Mouse (Mus musculus) E14TG2a.4 (cell line): ENCODE results near the gene Ust.

Experiments used
- H3K27me3 ChIP-seq: 2 replicates; pipeline ENCODE4 v1.6.1; 2014; ENCODE audit warnings: low read length, control low read depth; ENCODE audit not compliant: insufficient read depth
- H3K36me3 ChIP-seq: 2 replicates; pipeline ENCODE4 v1.6.1; 2014; ENCODE audit warnings: low read length, control low read depth; ENCODE audit not compliant: insufficient read depth
- H3K4me1 ChIP-seq: replicated peaks from 2 replicates; pipeline ENCODE4 v1.6.1; 2014; ENCODE audit warnings: low read depth, low read length, control low read depth
- H3K4me3 ChIP-seq: replicated peaks from 2 replicates; pipeline ENCODE4 v1.5.1; 2014; ENCODE audit warnings: mild to moderate bottlenecking, low read length
- H3K9me3 ChIP-seq: 2 replicates; pipeline ENCODE4 v1.6.1; 2014; ENCODE audit warnings: low read length, control low read depth
- CTCF ChIP-seq: conservative IDR thresholded peaks from 2 replicates; pipeline ENCODE4 v1.5.1; 2014; ENCODE audit warnings: low read length
- NANOG ChIP-seq: IDR thresholded peaks from 2 replicates; pipeline ENCODE4 v1.6.1; 2014; ENCODE audit warnings: borderline replicate concordance, low read length, mixed read lengths
- POU5F1 ChIP-seq: IDR thresholded peaks from 2 replicates; pipeline ENCODE4 v1.6.1; 2014; ENCODE audit warnings: low read length, borderline replicate concordance

Gene Ust

DNA sequence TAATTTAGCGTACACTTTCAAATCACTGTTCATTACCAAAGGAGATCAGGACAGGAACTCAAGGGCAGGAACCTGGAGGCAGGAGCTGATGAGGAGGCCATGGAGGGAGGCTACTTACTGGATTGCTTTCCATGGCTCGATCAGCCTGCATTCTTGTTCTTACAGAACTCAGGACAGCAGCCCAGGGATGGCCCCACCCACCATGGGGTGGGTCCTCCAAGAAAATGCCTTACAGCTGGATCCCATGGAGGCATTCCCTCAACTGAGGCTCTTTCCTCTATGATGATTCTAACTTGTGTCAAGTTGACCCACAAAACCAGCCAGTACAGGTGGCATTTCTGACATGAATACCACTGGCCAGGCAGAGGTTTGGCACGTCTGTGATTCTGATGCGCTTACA is 314.9 kb downstream of the Ust start:
- H3K27me3 ChIP-seq: no peaks in the 10 kb centered on the region
- H3K36me3 ChIP-seq: no peaks in the 10 kb centered on the region
- 0 out of 2 replicates have a peak, but pooled peaks cover 5% of the 10 kb centered on the region for H3K9me3 ChIP-seq
- no peak overlapping the region for H3K4me3 ChIP-seq
- peaks cover 11% of the 10 kb centered on the region for H3K4me1 ChIP-seq
- TF ChIP-seq POU5F1 (no peak), CTCF (no peak), NANOG (no peak)

- TF ChIP-seq CTCF (no peak), POU5F1 (no peak), NANOG (no peak)
- Histone ChIP-seq H3K4me3 (no peak overlapping the region), H3K36me3 (no peaks in the 10 kb centered on the region), H3K9me3 (0 out of 2 replicates have a peak, but pooled peaks cover 5% of the 10 kb centered on the region), H3K27me3 (no peaks in the 10 kb centered on the region), H3K4me1 (peaks cover 21% of the 10 kb centered on the region)
These were observed 318.8 kb downstream of the Ust start for GRCm38 (mm10) chr10:8199816-8200215.

GRCm38 (mm10) chr10:8199026-8199756 is 319.4 kb downstream of the Ust start:
- Histone ChIP-seq H3K4me3 (no peak overlapping the region), H3K27me3 (no peaks in the 10 kb centered on the region), H3K4me1 (peaks cover 21% of the 10 kb centered on the region), H3K9me3 (0 out of 2 replicates have a peak, but pooled peaks cover 5% of the 10 kb centered on the region), H3K36me3 (no peaks in the 10 kb centered on the region)
- TF ChIP-seq NANOG (no peak), CTCF (no peak), POU5F1 (no peak)

DNA sequence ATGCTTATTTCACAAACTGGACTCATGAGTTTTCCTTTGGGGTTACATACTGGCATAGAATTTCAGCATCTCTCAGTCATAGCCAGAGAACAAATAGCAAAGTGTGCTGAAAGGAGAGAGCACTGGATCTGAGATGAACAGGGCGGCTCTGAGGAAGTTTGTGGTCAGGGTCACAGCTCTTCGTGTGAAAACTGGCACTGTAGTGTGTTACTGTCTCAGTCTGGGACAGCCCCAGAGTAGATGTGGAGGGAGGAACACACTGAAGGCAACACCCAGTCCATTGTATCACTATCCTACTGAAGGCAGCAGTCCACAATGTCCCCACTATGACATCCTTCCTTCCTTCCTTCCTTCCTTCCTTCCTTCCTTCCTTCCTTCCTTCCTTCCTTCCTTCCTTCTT is 321.0 kb downstream of the Ust start:
- peaks cover 10% of the 10 kb centered on the region for H3K4me1 ChIP-seq
- H3K9me3 ChIP-seq: 0 out of 2 replicates have a peak, but pooled peaks cover 5% of the 10 kb centered on the region
- no peaks in the 10 kb centered on the region for H3K27me3 ChIP-seq
- H3K36me3 ChIP-seq: no peaks in the 10 kb centered on the region
- H3K4me3 ChIP-seq: no peak overlapping the region
- TF ChIP-seq POU5F1 (no peak), CTCF (no peak), NANOG (no peak)

DNA sequence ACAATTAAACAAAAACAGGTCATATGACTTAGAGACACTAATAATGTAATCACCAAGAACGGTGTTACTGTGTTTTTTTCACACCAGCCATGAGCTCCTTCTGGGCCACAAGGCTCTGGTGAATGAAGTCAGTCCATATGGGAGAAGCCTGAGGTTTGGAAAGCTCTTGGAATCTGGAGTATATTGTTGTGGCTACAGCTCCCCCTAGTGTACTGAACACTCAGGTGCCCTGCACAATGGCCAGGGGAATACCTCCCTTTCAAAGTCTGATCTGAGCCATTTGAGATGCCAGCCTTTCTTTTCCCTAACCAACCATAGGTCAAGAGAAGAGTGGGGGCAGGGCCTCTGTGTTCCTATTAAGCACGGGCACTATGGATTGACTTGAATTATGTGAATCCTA is 322.3 kb downstream of the Ust start:
- 0 out of 2 replicates have a peak, but pooled peaks cover 5% of the 10 kb centered on the region for H3K9me3 ChIP-seq
- TF ChIP-seq CTCF: peak; percentile 76
- TF ChIP-seq POU5F1: no peak
- H3K4me3 ChIP-seq: no peak overlapping the region
- H3K27me3 ChIP-seq: no peaks in the 10 kb centered on the region
- peaks cover 10% of the 10 kb centered on the region for H3K4me1 ChIP-seq
- no peaks in the 10 kb centered on the region for H3K36me3 ChIP-seq

- 0 out of 2 replicates have a peak, but pooled peaks cover 5% of the 10 kb centered on the region for H3K9me3 ChIP-seq
- no peaks in the 10 kb centered on the region for H3K36me3 ChIP-seq
- TF ChIP-seq CTCF: no peak
- no peak for TF ChIP-seq NANOG
- TF ChIP-seq POU5F1: no peak
- peaks cover 10% of the 10 kb centered on the region for H3K4me1 ChIP-seq
- no peaks in the 10 kb centered on the region for H3K27me3 ChIP-seq
- H3K4me3 ChIP-seq: no peak overlapping the region
These were observed 322.9 kb downstream of the Ust start for GRCm38 (mm10) chr10:8195730-8196129.

DNA sequence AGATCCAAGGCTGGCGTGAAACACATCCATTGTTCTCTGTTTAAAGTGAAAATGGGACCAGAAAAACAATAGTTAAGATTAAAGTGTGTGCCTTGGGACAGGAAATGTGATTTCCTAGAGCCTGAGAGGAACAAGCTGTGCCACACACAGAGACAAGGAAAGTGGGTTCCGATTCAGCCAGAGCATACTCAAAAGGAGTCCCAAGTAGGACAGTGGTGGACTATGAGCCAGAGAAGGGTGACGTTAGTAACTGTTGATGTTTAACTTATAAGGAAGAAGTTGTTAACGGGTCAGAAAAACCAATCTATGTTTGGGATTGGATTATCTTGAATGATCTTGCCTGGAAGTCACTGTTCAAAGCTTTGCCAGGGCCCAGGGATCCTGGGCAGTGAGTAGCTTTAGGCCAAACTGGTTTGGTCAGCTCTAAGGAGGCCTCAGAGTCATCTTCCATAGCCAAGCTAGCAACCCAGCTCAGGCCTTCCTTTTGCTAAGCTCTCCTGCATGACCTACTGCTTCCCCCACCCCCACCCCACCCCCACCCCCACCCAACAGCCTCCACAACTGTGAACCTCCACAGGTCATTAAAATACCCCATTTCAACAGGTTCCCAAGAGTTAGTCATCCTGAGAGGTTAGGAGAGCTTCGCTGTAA is 329.2 kb downstream of the Ust start:
- H3K4me1 ChIP-seq: no peaks in the 10 kb centered on the region
- no peaks in the 10 kb centered on the region for H3K36me3 ChIP-seq
- H3K27me3 ChIP-seq: no peaks in the 10 kb centered on the region
- TF ChIP-seq NANOG: no peak
- no peak for TF ChIP-seq CTCF
- no peak for TF ChIP-seq POU5F1
- no peaks in the 10 kb centered on the region for H3K9me3 ChIP-seq
- no peak overlapping the region for H3K4me3 ChIP-seq

DNA sequence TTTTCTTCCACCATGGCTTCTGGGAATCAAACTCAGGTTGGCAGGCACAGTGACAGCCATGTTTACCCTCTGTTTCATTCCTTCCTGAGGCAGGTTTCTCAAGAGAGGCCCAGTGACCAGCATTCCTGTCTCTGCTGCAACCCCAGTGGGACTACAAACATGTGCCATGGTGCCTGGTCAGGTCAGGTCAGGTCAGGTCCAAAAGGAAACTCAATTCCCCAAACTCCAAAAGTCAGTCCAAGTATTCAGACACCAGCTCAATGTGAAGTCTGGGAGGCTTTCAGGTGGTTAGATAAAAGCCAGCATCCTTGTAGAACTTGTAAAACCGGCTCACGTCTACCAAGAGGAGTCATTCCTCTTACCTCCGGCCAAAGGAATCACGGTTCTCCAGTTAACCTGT is 333.0 kb downstream of the Ust start:
- no peaks in the 10 kb centered on the region for H3K4me1 ChIP-seq
- H3K4me3 ChIP-seq: no peak overlapping the region
- H3K27me3 ChIP-seq: no peaks in the 10 kb centered on the region
- H3K36me3 ChIP-seq: no peaks in the 10 kb centered on the region
- TF ChIP-seq CTCF: no peak
- TF ChIP-seq POU5F1: no peak
- TF ChIP-seq NANOG: no peak
- peaks cover 10% of the 10 kb centered on the region; the same call in 1 of the 2 replicates for H3K9me3 ChIP-seq

- H3K36me3 ChIP-seq: no peaks in the 10 kb centered on the region
- H3K4me1 ChIP-seq: no peaks in the 10 kb centered on the region
- no peak for TF ChIP-seq NANOG
- H3K9me3 ChIP-seq: peaks cover 10% of the 10 kb centered on the region; the same call in 1 of the 2 replicates
- H3K4me3 ChIP-seq: no peak overlapping the region
- H3K27me3 ChIP-seq: no peaks in the 10 kb centered on the region
These were observed 333.9 kb downstream of the Ust start for GRCm38 (mm10) chr10:8184711-8185110.
